Mouse (Mus musculus): ENCODE results near the gene Cdh13.

DNA sequence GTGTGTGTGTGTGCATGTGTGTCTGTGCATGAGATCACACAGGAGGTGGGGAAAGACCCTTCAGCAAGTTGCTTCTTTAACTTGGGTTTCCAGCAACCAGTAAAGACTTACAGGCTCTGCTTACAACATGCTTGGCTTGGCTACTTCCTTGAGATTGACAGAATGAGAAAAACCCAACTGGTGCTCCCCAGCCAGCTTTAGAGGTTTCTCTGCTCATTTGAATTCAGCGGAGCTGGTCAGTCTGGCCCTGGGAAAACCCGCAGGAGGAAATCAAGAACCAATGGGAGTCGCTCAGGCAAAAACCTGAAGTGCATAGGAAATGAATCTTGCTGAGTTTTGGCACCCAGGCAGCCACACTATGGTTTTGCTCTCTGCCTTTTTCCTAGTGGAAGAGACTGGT lies 96.1 kb downstream of the Cdh13 start:
- no peak for TF ChIP-seq POLR2A (IDR thresholded peaks at IDR 0.05; ENCODE audit: borderline replicate concordance, control insufficient read depth, low read depth, low read length)
- no peak for TF ChIP-seq CTCF (IDR thresholded peaks at IDR 0.05; ENCODE audit: control insufficient read depth, insufficient read depth, low read length)

Measured in bone marrow, adult 2 months (tissue).